Mouse (Mus musculus): Measurements from ENCODE around the gene Akip1.

Akip1 gene

DNA sequence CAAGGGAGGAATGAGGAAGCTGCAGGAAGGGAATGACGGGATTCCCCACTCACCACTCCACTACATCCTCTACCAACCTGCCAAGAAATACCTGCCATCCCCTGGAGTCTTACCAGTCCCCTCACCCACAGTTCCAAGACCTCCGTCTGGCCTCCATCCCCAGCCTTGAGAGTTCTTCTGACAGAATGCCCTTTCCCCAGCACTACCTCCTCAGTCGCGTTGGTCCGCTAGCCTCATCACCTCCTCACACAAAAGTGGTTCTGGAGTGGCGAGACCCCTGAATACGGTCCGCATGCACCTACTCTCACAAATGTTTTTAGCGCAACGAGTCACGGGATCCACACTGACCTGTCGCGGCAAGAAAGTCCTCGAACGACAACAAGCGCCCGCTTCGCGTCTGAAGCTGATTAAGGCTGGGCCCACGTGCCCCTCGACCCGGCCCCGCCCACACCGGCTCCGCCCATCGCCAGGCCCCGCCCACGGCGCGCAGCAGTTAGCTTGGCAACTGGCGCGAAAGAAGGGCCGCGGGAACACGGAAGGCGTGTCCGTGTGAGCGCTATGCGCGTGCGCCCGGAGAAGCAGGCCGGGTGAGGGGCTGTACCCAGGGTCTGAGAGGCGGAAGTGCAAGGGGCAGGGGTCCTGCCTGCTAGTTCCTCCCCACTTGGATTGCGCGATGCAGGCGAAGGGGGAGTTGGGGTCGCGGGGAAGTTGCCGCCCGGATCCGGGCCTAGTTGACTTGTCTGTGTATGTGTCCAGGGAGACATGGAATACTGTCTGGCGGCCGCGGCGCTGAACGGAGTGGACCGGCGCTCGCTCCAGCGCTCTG is at the start of gene Akip1, which contains the start of gene St5:
Akip1 (plus strand) TSS at position 501 of the 826 bp plus-strand sequence.
St5 (minus strand) TSS at position 416 of the 826 bp plus-strand sequence.
- peak; percentile 93 to 95 for DNase-seq (ENCODE audit: low spot score in 2 of 2)

DNA sequence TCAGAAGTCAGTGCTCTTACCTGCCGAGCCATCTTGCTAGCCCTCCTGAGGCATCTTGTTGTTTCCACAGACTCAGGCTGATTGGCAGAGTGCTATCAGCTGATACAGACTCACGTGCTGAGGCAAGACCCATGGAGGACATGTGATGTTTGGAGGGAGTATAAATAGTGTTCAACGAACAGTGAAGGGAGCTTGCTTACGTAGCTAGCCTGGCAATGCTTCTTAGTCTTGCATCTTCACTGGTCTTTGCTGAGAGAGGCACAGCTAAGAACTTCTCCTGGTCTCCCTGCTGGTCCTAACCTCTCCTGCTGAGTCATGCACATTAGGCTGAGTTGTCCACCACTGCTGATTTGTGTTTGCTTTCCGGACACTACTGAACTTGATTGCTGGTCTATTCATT is 48.6 kb upstream of the Akip1 start:
- no peak for DNase-seq (ENCODE audit: low spot score in 2 of 2)

DNA sequence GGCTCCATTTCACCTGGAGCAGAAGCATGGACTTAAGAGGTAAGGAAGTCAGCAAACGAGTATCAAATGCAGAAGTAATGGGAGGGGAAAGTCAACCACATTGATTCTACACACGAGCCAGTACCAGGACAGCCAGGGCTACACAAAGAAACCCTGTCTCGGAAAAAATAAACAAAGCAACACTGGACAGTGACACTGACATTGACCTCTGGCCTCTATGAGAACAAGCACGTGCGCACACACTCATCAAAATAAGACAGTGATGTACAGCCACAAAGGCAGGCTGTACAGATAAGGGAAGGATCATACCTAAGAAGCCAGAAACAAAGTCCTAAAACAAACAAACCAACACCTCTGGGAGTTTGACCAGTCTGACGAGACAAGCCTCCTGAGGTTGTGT is 45.6 kb upstream of the Akip1 start:
- DNase-seq (ENCODE audit: low spot score in 2 of 2): no peak

DNA sequence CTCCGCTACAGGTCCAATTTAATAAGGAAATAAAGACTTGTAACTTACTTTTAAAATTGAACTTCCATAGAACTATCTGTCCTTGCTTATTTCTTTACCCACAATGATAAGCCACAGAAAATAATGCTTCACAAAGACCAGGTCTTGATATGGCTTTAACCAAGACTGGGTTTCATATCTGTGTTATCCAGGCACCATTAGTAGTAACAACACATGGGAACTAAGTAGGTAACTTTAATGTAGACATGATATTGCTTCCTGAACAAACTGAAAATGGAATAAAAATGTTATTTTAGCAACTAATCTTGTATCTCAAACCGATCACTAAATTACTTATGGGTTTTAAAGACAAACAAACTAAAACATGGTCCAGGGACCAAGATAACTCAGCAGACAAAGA is 44.2 kb upstream of the Akip1 start:
- no peak for DNase-seq (ENCODE audit: low spot score in 2 of 2)

DNA sequence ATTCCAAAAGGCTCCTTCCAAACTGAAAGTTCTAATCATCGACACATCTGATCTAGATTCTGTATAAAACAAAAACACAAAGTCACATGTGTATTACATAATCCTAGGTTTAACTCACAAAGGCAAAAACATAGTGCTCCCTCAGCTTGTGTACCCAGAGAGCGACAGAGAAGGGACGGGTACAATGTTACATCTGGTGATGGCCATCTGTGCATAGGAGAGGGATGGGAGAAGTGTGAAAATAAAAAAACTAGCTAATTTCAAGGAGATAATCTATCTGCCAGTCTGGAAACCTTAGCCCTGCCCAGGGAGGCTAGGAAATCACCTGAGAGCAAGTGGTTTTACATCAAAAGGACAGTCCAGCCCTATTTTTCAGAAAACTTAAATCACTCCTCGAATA is 40.9 kb upstream of the Akip1 start:
- DNase-seq (ENCODE audit: low spot score in 2 of 2): no peak

DNA sequence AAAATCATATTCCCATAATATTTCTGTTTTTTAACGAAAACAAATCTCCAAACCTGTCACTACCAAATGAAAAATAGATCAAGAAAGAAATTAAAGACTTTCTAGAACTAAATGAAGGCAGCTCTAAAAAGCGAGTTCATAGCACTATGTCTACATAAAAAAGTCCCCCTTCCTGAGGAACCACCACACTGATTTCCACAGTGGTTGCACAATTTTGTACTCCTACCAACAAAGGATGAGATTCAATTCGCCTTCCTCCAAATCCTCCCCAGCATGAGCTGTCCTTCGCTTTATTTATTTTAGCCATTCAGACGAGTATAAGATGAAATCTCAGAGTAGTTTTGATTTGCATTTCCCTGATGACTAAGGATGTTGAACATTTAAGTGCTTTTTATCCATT is 36.8 kb upstream of the Akip1 start:
- DNase-seq (ENCODE audit: low spot score in 2 of 2): no peak

DNA sequence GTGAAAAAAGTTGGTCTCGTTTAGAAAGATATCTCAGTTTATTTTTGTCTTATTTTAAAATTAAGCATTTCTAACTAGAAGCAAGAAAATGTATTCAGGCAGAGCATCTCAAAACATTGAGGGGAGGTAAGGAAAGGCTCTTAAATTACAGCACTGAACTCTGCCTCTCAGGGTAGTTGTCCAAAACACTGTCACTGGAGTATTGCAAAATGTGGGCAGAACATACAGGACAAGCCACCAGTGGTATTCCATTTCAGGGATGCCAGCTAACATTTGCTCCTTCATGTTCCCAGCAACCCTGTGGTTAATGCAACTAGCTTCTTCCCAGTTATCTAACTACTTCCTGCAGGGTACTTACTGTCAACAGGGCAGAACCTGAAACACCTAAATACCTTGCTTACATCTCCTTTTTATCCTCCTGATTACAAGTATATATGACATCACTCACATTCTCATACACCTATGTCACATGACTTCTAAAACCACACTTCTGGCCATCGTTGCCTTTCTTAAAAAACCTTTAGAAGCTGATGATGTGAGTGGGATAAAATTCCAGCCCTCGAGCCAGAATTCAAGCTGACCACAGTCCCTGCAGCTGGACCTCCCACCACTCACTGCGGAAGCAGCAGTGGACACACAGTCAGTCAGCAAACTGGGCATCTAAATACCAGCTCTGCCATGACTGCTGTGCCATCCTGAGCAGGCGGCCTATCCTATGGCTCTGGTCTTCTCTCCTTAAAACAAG is 33.9 kb upstream of the Akip1 start:
- DNase-seq (ENCODE audit: low spot score in 2 of 2): no peak

DNA sequence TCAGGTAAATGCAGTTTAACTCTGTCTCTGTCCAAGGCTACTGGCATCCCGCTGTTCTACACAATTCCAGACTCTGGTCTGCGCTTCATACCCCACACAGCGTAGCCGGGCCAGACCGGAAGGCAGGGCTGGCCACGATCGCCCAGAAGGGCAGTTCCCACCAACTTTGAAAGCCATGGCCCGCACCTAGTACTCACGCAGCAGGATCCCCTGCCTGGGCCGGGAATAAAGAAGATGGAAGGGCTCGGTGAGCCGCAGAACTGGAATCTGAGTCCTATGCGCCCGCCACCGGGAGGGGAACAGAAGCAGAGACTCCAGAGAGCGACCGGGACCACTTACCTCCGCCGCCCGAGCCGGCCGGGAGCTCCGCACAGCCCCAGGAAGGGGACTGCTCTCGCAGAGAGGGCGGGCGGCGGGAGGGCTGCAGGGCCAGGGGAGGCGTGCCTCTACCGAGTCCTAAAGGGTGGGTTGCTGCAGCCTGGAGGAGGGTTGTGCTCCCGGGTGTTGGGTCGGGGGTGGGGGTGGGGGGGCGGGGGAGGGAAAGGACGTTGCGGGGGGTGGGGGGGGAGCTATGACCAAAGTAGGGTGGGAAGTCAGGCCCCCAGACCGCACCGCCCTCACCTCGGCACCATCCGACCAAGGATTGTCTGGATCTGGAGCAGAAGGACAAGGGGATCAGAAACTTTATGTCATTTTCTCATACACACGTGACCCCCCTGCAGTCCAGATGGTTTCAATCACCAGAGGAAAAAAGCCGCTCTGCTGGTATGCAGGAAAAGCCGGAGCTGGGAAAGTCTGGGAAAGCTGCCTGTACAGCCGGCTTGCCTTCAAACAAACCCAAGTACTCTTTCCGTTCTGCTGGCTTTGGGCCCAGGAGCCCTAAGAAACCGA is 31.7 kb upstream of the Akip1 start:
- peak; percentile 4 to 8 for DNase-seq (ENCODE audit: low spot score in 2 of 2)

DNA sequence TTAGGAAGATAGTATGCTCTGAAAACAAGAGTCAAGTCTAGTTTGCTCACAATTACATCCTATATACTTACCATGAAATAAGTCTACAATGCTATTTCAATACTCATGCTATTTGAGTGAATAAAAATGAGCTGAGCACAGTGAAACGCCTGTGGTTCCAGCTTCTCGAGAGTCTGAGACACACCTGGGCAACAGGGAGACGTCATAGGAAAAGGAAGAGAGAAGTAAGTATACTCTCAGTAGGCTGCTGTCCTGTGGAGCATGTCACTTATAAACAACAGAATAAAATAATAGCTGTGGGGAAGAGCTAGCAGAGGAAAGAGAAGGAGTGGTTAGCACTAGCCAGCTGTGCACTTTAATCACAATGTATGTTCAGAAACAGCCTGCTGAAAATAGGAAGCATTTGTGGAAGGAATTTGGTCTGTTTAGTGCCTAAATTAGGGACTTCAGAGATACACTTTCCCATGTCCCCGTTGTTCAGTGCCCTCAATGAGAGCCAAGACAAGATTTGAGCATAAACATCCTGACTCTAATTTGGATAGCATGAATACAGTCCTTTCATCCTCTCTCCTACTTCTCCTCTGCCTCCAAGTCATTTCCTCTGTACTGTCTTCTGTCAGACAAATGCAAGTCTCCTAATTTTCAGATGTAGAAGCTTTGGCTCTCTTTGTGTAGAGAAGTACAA is 28.4 kb upstream of the Akip1 start:
- DNase-seq (ENCODE audit: low spot score in 2 of 2): no peak

DNA sequence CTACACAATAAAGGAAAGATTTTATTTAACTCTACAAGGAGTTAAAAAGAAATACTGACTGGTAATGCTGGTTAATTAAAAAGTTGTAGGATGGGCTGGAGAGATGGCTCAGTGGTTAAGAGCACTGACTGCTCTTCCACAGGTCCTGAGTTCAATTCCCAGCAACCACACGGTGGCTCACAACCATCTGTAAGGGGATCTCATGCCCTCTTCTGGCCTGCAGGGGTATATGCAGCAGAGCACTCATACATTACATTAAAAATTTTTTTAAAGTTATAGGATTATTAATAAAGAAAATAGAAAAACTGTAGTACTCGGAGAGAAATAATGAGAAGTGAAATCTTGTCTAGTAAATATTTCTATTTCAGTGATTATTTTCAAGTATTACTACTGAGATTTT is 23.2 kb upstream of the Akip1 start:
- DNase-seq (ENCODE audit: low spot score in 2 of 2): no peak

DNA sequence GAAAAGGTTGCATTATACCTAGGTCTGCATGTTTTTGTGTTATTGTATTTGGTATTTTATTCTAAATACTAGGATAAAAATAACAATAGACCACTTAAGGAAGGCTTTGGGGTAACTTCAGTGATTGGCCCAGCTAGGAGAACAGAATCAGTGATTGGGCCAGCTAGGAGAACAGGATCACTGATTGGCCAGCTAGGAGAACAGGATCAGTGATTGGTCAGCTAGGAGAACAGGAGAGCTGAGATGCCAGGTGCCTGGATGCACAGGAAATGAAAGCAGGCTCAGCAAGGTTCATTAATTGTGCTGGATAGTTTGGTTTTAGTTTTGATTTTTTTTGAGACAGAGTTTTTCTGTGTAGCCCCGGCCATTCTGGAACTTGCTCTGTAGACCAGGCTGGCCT is 22.6 kb upstream of the Akip1 start:
- DNase-seq (ENCODE audit: low spot score in 2 of 2): no peak

DNA sequence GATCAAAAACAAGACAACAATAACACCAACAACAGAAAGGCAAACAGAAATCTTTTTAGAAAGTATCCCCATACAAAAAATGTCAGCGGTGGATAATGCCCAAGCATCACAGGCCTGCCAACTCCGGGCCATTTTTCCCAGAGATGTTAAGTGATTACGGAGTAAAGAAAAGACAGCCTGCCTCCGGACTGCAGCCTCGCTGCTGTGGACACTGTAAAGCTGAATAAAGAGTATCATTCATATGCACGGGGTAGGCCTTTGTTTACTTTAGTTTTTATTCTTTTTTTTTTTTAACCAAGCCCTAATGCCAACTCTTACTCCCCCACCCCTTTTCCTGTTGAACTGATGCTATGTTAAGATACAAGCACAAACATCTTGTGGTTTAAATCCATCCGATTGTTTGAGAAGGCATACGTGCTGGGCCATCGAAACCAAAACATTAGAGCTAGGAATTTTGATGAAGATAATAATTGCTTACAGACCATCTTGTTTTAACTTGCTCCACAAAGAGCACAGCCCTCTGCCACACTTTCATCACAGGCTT is 16.8 kb upstream of the Akip1 start:
- DNase-seq (ENCODE audit: low spot score in 2 of 2): no peak

DNA sequence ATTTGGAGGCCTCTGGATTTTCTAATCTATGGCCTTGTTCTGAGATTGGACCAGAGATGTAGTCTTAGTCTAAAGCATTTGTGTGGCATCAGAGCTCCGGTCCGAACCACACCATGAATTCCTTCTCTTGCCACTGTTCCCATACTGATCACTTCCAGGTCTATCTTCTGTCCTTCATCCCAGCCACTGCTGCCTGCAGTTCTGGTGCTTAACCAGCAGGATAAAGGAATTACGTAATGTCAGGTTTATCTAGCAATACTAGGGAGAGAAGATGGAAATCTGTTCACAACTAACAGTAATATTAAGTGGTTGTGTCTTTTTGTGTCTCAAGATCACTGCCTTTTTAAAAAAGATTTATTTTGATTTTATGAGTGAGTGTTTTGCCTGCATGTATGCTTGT is 13.4 kb upstream of the Akip1 start:
- DNase-seq (ENCODE audit: low spot score in 2 of 2): no peak

DNA sequence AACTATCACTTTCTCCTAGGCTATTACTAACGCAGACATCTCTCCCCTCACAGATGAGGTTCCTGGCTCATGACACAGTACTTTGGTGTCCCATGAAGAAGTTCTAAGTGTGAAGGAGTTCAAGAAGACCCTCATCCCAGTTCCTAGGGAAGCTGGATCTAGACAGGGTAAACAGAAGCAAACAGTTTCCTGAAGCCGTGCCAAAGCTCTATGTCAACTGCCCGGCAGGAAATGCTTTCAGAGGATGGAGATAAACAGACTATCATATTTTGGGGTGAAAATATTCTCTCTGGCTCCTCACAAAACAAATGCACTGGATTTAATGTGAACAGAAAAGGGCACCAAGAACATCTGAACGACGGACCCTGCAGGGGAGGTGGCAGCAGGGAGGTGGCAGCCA is 12.5 kb upstream of the Akip1 start:
- DNase-seq (ENCODE audit: low spot score in 2 of 2): no peak

DNA sequence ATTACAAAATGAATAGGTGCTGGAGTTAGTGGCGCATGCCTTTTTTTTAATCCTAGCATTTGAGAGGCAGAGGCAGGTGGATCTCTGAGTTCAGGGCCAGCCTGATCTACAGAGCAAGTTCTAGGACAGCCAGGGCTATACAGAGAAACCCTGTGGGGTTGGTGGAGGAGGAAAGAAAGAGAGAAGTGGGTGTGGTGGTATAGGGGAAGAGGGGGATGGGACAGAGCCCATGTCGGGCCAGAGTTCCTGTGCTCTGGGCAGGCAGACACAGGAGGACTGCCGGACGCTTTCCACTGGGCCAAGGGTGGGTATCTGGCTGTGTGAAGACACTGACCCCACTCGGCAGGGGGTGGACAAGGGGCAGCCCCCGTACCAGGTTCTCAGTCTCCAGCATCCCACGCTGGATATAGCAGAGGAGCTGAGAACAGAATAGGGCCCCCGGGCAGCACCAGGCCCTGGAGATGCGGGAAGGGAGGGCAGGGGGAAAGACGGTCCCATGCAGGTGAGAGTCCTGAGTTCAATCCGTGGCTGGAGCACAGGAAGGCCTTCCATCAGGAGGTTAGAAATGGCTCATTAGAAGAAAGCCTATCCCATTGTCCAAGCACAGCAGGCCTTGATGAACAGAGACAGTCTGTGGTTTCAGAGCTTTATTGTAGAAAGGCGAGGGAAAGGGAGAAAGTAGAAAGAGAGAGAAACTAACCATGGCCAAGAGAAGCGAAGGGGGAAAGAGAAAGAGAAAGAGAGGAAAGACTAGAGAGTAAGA is 8.7 kb upstream of the Akip1 start:
- no peak for DNase-seq (ENCODE audit: low spot score in 2 of 2)

DNA sequence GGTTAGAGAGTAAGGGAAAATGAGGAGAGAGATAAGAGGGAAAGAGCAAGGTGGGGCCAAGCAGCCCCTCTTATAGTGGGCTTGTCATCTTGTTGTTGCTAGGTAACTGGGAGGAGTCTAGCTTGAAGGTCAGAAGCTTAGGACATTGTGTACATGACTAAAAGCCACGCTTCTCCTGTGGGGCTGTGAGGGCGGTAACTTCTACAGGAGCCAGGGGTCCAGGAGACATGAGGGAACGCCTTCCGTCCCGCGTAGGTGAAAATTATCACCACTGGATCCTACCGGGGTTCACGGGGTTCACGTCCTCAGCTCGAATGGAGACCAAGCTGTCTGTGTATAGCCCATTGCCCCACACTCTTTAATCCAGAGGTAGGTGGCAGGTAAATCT is 8.2 kb upstream of the Akip1 start:
- DNase-seq (ENCODE audit: low spot score in 2 of 2): no peak

DNA sequence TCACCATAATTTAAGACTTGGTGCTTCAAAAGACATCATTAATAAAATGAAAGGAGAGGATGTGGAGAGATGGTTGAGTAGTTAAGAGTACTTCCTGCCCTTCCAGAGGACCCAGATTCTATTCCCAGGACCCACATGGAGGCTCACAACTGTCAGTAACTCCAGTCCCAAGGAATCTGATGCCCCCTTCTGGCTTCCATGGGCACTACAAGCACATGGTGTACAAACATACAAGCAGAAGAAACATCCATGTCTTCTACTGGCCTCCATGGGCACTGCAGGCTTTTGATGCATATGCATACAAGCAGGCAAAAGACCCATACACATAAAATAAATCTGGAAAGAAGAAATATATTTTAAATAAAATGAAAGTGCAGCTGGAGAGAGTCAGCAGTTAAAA is 3.3 kb upstream of the Akip1 start:
- DNase-seq (ENCODE audit: low spot score in 2 of 2): no peak

DNA sequence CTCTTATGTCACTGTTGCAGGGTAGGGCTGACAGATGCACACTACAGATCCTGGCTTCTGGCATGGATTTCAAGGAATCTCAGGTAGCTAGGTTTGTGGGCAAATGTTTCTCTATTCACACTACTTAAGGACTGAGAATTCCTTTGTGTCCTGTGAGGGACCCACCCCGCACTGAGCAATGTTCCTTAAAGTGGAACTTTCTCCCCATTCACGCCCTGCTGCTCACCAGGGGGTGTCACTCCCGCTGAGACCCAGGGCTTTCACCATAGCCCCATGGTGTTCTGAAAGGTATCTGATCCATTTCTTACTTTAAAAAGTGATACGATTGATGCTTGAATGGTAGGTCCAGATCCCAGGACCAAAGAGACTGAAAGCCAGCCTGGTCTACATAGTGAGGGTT is 769 bp upstream of the Akip1 start:
- no peak for DNase-seq (ENCODE audit: low spot score in 2 of 2)

DNA sequence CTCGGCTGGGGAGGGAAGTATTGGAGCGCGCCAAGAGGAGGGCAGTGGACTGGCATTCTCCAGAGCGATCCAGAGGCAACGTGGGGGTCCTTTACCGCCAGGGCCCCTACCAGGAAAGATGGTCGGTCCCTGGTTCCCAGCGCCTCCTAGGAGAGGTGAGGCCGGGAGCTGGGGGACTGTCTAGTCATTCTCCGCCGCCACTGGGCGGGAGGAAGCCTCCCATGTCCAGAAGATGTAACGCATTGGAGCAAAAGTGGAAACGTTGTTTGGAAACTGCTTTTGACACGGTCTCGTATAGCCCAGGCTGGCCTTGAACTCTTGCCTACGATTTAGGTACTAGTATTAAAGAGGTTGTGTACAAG is 507 bp downstream of the Akip1 start:
- no peak for DNase-seq (ENCODE audit: low spot score in 2 of 2)

DNA sequence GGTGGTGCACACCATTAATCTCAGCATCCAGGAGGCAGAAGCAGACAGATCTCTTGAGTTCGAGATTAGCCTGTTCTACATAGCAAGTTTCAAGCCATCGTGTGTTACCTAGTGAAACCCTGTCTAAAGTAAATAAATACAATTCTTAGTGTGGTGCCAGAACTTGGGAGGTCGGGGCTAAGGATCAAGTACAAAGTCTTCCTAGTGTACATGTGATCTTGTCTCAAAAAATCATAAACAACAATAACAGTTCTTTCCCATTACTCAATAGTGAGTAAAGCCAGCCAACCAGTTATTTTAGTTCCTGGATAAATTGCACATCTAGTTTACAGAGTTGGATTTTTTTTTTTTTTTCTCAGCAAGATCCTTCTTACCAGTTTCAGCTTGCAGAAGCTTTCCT is 971 bp downstream of the Akip1 start:
- no peak for DNase-seq (ENCODE audit: low spot score in 2 of 2)
